Mouse (Mus musculus) kidney, adult 2 months (tissue): ENCODE results near the gene Hist1h2be.

Experiments
- CTCF ChIP-seq: fragments of 200-500 bp; conservative IDR thresholded peaks from 2 replicates; pipeline ENCODE4 v1.5.1; 2011; ENCODE audit warnings: low read depth, mild to moderate bottlenecking, control low read depth, low read length, moderate library complexity, mixed read lengths; ENCODE audit not compliant: insufficient read depth, insufficient read length
- POLR2A ChIP-seq: fragments of 200-500 bp; IDR thresholded peaks from one replicate; pipeline ENCODE4 v1.6.1; 2011; ENCODE audit warnings: low read depth, low read length, control low read depth

DNA sequence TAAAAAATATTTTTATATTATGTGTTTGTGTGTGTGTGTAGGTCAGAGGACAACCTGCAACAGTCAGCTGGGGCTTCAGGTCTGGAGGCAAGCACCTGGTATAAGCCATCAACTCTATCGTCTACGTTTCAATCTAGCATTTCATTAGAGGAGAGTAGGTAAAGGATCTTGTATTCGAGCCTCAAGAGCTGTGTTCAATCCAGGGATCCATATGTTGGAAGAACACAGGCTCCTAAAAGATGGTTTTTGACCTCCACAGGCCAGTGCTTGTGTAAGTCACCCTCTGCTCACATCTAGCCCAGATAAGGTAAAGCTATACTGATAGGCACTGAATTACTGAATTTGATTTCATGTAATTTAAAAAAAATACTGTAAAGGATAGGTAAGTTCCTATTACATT is 64.0 kb downstream of the Hist1h2be start:
- TF ChIP-seq CTCF (no peak), POLR2A (no peak)
